ENCODE assay signal across 26 mouse cellular contexts in genomic region chr1:157028682-157029081, GRCm38 (mm10).
"Had no signal": no experiment of that assay in that cellular context is flagged by ENCODE, and none has a peak within 500 bp of the region (broad histone marks: within the 10 kb centered on the region; RNA-seq: fewer than 3 reads in every experiment).

No protein-coding gene starts in this region.

- H3K4me1 ChIP-seq: intestine, embryonic 15.5 days; limb, embryonic 10.5 days; limb, embryonic 12.5 days; liver, embryonic 13.5 days; liver, embryonic 15.5 days had no signal

- H3K27ac ChIP-seq: gastrocnemius, adult 2 months; heart, adult 2 months; hindbrain, embryonic 10.5 days; hindbrain, embryonic 12.5 days; hindbrain, embryonic 14.5 days; intestine, embryonic 15.5 days; layer of hippocampus, adult 2 months; left cerebral cortex, adult 2 months; limb, embryonic 10.5 days; limb, embryonic 12.5 days; liver, embryonic 13.5 days; liver, embryonic 15.5 days had no signal

- DNase-seq: gastrocnemius, adult 2 months; gastrocnemius, postnatal 10 days; gastrocnemius, postnatal 25 days; heart, adult 2 months; heart, postnatal 10 days; heart, postnatal 4 days; kidney, adult 18-20 months; kidney, adult 9 months; kidney, postnatal 10 days; kidney, postnatal 25 days; kidney, postnatal 4 days; liver; liver, embryonic 13.5 days had no signal

- ATAC-seq: hindbrain, embryonic 16.5 days; inflammation-experienced regulatory T-cells, adult 6 months; intestine, embryonic 15.5 days; intestine, postnatal 0 days had no signal

- H3K4me3 ChIP-seq: gastrocnemius, adult 2 months; heart, adult 2 months; heart, embryonic 12.5 days; hindbrain, embryonic 10.5 days; hindbrain, embryonic 12.5 days; intestine, embryonic 15.5 days; layer of hippocampus, adult 2 months; left cerebral cortex, adult 2 months; limb, embryonic 10.5 days; limb, embryonic 12.5 days; liver, embryonic 13.5 days; liver, embryonic 15.5 days had no signal

- H3K27me3 ChIP-seq: heart, embryonic 12.5 days; hindbrain, embryonic 12.5 days; intestine, embryonic 15.5 days; limb, embryonic 12.5 days; liver, embryonic 13.5 days; liver, embryonic 15.5 days had no signal

- H3K9me3 ChIP-seq: heart, embryonic 12.5 days; hindbrain, embryonic 10.5 days; hindbrain, embryonic 12.5 days; intestine, embryonic 15.5 days; limb, embryonic 10.5 days; limb, embryonic 12.5 days; liver, embryonic 13.5 days; liver, embryonic 15.5 days had no signal

- H3K36me3 ChIP-seq: heart, embryonic 12.5 days; hindbrain, embryonic 10.5 days; hindbrain, embryonic 12.5 days; intestine, embryonic 15.5 days; limb, embryonic 10.5 days; limb, embryonic 12.5 days; liver, embryonic 13.5 days; liver, embryonic 15.5 days had no signal
